Mouse (Mus musculus) frontal cortex, adult (tissue): ENCODE measurements at regions not wholly inside any gene's neighbourhood (a gene's known extent, or its start where the extent isn't known, plus 50 kb on each side); places are given as distances from the start of the nearest gene placed in this dataset.
"Not testable (repeated sequence)": the region's sequence is repeated elsewhere in the genome, so short reads cannot be mapped to it uniquely, and the experiment has no call there.

Experiments
- ATAC-seq: cut with Nextera tagmentation; 2 replicates; pipeline ENCODE4 v1.9.2; 2017; ENCODE audit warnings: mild to moderate bottlenecking, moderate library complexity, mixed read lengths; ENCODE audit not compliant: low TSS enrichment

- no peak for ATAC-seq
Observed at GRCm38 (mm10) chr7:113694466-113694865, 71.3 kb upstream of the Spon1 start.

GRCm38 (mm10) chr7:113705929-113706328 is 59.9 kb upstream of the Spon1 start:
- ATAC-seq = no peak

- ATAC-seq = no peak
Observed at GRCm38 (mm10) chr7:113707596-113707995, 58.2 kb upstream of the Spon1 start.

GRCm38 (mm10) chr7:113710541-113711270 is 55.1 kb upstream of the Spon1 start:
- no peak for ATAC-seq

GRCm38 (mm10) chr7:113711356-113711755 is 54.4 kb upstream of the Spon1 start:
- not testable (repeated sequence) for ATAC-seq
